Mouse (Mus musculus) midbrain, embryonic 15.5 days (tissue): ENCODE results near the gene Fat3. TPM values are rescaled to one million over a fixed set of nuclear protein-coding genes. Genes with fewer than 3 reads are reported as not detected.
A peak's percentile ranks its signal among the peaks of the same experiment; 100 is the strongest.

ENCODE experiments used
- ATAC-seq: fragments of 200-750 bp; cut with Nextera tagmentation; replicated peaks from 2 replicates; pipeline ENCODE4 v1.8.0; 2017; ENCODE audit warnings: moderate TSS enrichment
- H3K27ac ChIP-seq: fragments of 300-500 bp; sonication (generic); 2 replicates; pipeline ENCODE4 v1.5.1; 2015; ENCODE audit warnings: mild to moderate bottlenecking, inconsistent platforms
- H3K27me3 ChIP-seq: fragments of 300-500 bp; sonication (generic); replicated peaks from 2 replicates; pipeline ENCODE4 v1.6.1; 2015; ENCODE audit warnings: inconsistent platforms
- H3K36me3 ChIP-seq: fragments of 300-500 bp; sonication (generic); replicated peaks from 2 replicates; pipeline ENCODE4 v1.6.1; 2015; ENCODE audit warnings: inconsistent platforms
- H3K4me1 ChIP-seq: fragments of 300-500 bp; sonication (generic); 2 replicates; pipeline ENCODE4 v1.6.1; 2015; ENCODE audit warnings: inconsistent platforms
- H3K4me2 ChIP-seq: fragments of 300-500 bp; sonication (generic); 2 replicates; pipeline ENCODE4 v1.6.1; 2015; ENCODE audit warnings: inconsistent platforms, mild to moderate bottlenecking, moderate library complexity
- H3K4me3 ChIP-seq: fragments of 300-500 bp; sonication (generic); 2 replicates; pipeline ENCODE4 v1.5.1; 2015; ENCODE audit warnings: mild to moderate bottlenecking, inconsistent platforms
- H3K9ac ChIP-seq: fragments of 300-500 bp; sonication (generic); 2 replicates; pipeline ENCODE4 v1.6.1; 2015; ENCODE audit warnings: mild to moderate bottlenecking, inconsistent platforms
- H3K9me3 ChIP-seq: fragments of 300-500 bp; sonication (generic); 2 replicates; pipeline ENCODE4 v1.6.1; 2016; ENCODE audit warnings: inconsistent platforms
- WGBS: fragments of 180-500 bp; shearing (Covaris S2); methylation state at CpG from one replicate; pipeline ENCODE4 v1.1.7; 2015; ENCODE audit warnings: mixed read lengths; 5-methylcytosine and 5-hydroxymethylcytosine counted together
- polyA plus RNA-seq: library from polyadenylated mRNA; unstranded; fragments of >200 nt; fragmentation: Nextera tagmentation; extraction: Ambion mirVana; gene quantifications from 2 replicates; pipeline ENCODE4 v1.2.1, GENCODE M21; 2015

Gene Fat3
- polyA plus RNA-seq, 1 experiment from 2014 or later = 15.5 TPM

DNA sequence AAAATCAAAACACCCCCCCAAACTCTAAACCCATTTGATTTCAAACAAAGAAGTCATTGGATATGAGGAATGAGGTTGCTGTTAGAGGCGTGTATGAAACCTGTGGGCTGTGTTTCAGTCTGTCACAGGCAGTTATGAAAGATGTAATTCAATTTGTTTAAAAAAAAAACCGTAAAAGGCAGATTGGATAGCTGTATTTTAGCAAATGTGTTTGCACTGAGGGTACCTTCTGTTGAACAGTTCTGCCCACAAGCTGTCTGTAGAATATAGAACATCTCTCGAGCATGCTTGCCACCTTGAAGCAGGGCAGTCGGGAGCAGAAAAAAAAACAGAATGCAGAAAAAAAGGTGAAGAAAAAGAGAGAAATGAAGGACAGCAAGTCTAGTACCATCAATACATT is 472.0 kb downstream of the Fat3 start:
- Histone ChIP-seq H3K27ac (no peak overlapping the region), H3K36me3 (no peaks in the 10 kb centered on the region), H3K27me3 (no peaks in the 10 kb centered on the region), H3K4me2 (no peak overlapping the region), H3K9me3 (no peaks in the 10 kb centered on the region), H3K4me1 (0 out of 2 replicates have a peak, but pooled peaks cover 4% of the 10 kb centered on the region), H3K9ac (no peak overlapping the region), H3K4me3 (no peak overlapping the region)
- no peak for ATAC-seq
- WGBS = 74% methylated on average over 4 of the region's 4 CpGs

DNA sequence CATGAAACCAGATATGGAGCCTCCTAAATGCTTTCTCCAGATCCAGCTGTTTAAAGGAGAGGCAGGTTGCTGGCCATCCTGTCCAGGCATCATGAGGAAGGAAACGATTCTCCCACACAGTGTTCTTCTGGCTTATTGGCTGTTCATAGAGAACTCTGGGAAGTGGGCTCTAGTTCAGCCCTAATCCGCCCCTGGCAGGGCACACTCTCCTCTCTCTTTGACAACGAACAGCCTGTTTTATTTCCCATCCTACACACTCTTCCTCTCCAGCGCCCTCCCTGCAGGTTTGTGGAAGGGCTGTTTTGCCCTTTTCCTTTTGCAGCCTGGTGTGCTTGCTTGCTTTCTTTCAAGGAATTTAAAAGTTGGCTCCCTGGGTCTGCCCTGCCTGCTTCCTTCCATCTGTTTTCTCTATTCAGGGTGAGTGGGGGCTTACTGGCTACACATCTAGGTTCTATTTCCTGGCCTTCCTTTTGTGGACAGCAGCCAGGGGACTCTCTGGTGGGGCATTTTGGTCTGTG is 472.6 kb downstream of the Fat3 start:
- peak; percentile 49 for ATAC-seq

DNA sequence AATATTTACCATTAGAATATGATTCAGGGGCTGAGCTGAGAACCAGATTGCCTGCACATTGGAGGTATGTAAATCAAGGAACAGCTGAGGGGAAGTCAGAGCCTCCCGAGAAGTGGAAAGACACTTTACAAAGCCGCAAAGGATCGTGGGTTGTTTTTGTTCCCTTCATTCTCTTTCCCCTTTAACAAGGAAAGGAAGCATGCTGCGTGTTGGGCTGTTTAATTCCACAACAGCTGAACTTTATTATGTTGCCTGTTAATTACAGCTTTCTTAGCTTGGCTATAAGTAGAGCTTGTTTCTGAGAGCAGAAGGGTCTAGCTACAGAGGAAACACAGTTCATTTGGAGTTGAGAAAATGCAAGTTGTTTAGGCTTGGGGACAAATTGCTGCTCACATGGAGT is 475.0 kb downstream of the Fat3 start:
- Histone ChIP-seq H3K9me3 (no peaks in the 10 kb centered on the region), H3K4me2 (no peak overlapping the region), H3K27ac (no peak overlapping the region), H3K4me3 (no peak overlapping the region), H3K9ac (no peak overlapping the region), H3K36me3 (no peaks in the 10 kb centered on the region), H3K4me1 (0 out of 2 replicates have a peak, but pooled peaks cover 4% of the 10 kb centered on the region), H3K27me3 (no peaks in the 10 kb centered on the region)
- ATAC-seq = no peak
- 55% methylated on average over 4 of the region's 4 CpGs for WGBS

More for the DNA sequence above, 472.6 kb downstream of the Fat3 start:
- Histone ChIP-seq H3K9me3 (no peaks in the 10 kb centered on the region), H3K36me3 (no peaks in the 10 kb centered on the region), H3K27me3 (no peaks in the 10 kb centered on the region), H3K9ac (no peak overlapping the region), H3K4me3 (no peak overlapping the region), H3K4me1 (0 out of 2 replicates have a peak, but pooled peaks cover 4% of the 10 kb centered on the region), H3K27ac (no peak overlapping the region), H3K4me2 (no peak overlapping the region)
- WGBS = 47% methylated on average over 4 of the region's 4 CpGs

DNA sequence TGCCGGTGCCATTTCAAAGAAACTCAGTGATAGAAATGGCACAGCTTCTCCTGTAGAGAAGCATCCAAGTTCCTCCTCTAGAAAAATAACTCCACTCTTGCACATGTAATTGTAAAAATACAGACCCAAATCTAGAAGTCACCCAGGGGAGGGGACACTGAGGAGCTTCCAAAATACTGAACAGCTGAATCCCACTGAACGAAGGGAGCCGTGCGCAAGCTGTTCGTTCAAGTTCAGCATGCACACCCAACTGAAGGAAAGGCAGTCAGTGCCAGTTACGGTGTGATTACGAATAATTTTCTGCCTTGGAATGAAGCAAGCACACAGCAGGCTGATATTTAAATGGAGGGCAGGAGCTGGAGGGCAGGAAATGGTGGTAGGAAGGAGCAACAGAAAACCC is 476.4 kb downstream of the Fat3 start:
- no peak for ATAC-seq

DNA sequence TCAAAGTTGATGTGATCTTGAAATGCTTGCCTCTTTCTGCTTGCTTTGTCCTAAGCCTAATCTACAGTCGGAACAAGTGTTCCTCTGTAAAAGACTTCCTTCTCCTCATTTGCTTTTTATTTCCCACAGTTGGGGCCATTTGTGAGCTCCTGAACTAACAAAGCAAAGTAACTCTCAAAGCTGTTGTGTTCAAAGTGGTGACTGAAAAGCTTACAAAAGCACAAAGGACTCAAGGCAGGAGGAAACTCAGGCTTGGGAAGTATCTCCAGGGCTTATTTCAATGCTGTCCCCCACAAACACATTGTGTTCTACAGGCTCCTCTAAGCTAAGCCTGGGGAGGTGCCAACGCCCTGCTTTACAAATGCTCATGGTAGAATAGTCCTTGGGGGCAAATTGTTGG is 487.0 kb downstream of the Fat3 start:
- Histone ChIP-seq H3K36me3 (no peaks in the 10 kb centered on the region), H3K9me3 (no peaks in the 10 kb centered on the region), H3K4me2 (no peak overlapping the region), H3K9ac (no peak overlapping the region), H3K27ac (no peak overlapping the region), H3K4me3 (no peak overlapping the region), H3K4me1 (no peaks in the 10 kb centered on the region), H3K27me3 (no peaks in the 10 kb centered on the region)
- no peak for ATAC-seq
- 22% methylated on average over 2 of the region's 2 CpGs for WGBS

More for the DNA sequence above, 476.4 kb downstream of the Fat3 start:
- Histone ChIP-seq H3K9me3 (no peaks in the 10 kb centered on the region), H3K27ac (no peak overlapping the region), H3K4me1 (0 out of 2 replicates have a peak, but pooled peaks cover 4% of the 10 kb centered on the region), H3K9ac (no peak overlapping the region), H3K36me3 (no peaks in the 10 kb centered on the region), H3K4me3 (no peak overlapping the region), H3K27me3 (no peaks in the 10 kb centered on the region), H3K4me2 (no peak overlapping the region)
- WGBS = 83% methylated on average over 7 of the region's 7 CpGs

DNA sequence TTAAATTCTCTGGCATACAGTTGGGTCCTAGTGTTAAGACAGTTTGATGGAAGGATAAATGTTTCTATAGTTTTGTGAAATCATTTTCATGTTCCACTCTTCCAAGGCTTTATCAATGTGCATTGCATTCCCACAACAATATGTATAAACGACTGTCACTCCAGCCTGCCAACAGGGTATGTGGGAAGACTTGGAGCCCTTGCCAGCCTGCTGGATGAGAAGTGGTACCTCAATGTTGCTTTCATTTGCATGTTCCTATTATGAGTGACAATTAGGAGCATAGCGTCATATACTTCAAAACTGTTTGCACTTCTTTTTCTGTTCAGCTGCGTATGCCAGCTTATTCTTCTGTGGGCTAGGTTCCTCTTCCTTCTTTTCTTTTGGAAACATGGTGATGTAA is 489.7 kb downstream of the Fat3 start:
- Histone ChIP-seq H3K4me3 (no peak overlapping the region), H3K36me3 (no peaks in the 10 kb centered on the region), H3K9me3 (no peaks in the 10 kb centered on the region), H3K4me1 (no peaks in the 10 kb centered on the region), H3K27ac (no peak overlapping the region), H3K4me2 (no peak overlapping the region), H3K27me3 (no peaks in the 10 kb centered on the region), H3K9ac (no peak overlapping the region)
- ATAC-seq = no peak
- WGBS = 94% methylated on average over 3 of the region's 3 CpGs

DNA sequence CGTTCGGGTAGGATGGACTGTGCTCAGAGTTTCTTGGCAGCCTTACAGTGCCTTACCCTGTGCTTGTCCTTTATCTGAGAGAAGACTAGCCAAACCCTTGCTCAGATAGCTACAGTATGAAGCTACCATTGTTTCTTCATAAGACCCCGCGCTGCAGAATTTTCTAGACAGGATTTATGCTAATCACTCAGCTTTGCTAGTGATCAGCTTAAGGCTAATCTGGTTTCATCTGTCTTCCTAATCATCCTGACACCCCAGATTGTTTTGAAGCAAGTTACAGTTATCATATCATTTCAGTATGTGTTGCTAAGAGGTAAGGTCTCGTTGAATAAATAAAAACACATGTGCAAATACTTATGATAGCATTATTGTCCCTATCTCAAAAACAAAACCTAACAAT is 493.6 kb downstream of the Fat3 start:
- ATAC-seq = no peak
- Histone ChIP-seq H3K27ac (no peak overlapping the region), H3K27me3 (no peaks in the 10 kb centered on the region), H3K9me3 (no peaks in the 10 kb centered on the region), H3K4me1 (no peaks in the 10 kb centered on the region), H3K36me3 (no peaks in the 10 kb centered on the region), H3K4me3 (no peak overlapping the region), H3K9ac (no peak overlapping the region), H3K4me2 (no peak overlapping the region)
- WGBS = 85% methylated on average over 5 of the region's 5 CpGs

DNA sequence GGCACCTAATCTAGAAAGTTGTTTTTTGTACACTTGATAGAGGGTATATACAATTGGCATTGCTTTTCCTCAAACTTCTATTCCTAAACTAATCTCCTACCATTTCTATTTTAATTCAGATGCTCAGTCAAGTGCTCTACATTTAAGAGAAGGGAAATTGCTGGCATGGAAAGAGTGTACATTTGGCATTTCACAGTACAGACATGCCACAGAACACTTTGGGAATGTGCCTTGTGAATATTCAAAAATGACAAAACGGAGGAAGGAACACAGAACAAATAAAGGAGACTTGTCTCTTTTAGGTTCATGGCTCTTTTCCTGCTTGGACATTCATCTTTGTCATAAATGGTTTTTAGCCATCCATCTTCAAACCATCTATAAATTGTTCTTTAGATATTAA is 498.1 kb downstream of the Fat3 start:
- no peak for ATAC-seq
- Histone ChIP-seq H3K9me3 (no peaks in the 10 kb centered on the region), H3K36me3 (peaks cover 6% of the 10 kb centered on the region; the same call in 1 of the 2 replicates), H3K4me3 (no peak overlapping the region), H3K4me2 (no peak overlapping the region), H3K9ac (no peak overlapping the region), H3K4me1 (no peaks in the 10 kb centered on the region), H3K27ac (no peak overlapping the region), H3K27me3 (no peaks in the 10 kb centered on the region)
- WGBS = 82% methylated on average over 1 of the region's 1 CpGs

DNA sequence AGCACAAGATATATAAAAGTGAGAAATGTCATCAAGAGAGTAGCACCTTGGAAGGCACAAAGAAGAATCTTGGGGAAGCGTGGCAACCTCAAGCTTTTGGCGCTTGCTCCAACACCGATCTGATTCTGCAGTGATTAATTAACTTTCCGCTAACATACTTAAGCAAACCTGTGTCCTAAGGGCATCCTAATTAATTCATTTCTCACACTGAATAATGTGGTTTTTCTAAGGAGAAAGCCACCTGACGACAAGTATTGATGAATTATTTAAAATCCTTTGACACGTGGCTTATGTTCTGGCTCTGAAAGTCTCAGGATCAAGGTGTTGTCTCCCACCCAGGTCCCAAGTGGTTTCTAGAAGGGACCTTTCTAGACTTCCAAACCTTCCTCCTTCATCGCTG is 506.3 kb downstream of the Fat3 start:
- no peaks in the 10 kb centered on the region for H3K27me3 ChIP-seq
- no peaks in the 10 kb centered on the region for H3K4me1 ChIP-seq
- no peak overlapping the region for H3K4me3 ChIP-seq
- no peak overlapping the region for H3K9ac ChIP-seq
- ATAC-seq = peak; percentile 53; the same call in 1 of the 2 replicates
- no peaks in the 10 kb centered on the region for H3K9me3 ChIP-seq
- 44% methylated on average over 7 of the region's 7 CpGs for WGBS
- H3K4me2 ChIP-seq = no peak overlapping the region
- H3K36me3 ChIP-seq = peaks cover 20% of the 10 kb centered on the region; the same call in 1 of the 2 replicates
- H3K27ac ChIP-seq = peak overlapping the region; percentile 17; the same call in 1 of the 2 replicates

DNA sequence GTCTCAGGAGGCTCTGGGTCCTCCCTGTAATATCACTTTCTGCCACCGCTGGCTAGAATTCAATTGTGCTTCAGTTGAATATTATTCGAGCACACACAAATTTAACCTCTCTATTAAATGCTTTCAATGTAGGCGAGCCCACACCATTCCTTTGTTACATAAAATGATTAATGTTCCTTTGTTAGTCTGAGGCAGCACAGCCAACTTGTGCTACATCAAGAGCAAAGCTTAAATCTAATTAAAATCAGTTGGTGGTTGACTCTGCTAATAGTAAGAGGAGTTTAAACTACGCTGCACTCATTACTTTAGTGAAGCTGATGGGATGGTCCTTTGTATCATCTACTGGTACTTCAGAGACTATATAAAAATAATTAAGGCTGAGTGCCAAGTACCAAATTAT is 506.9 kb downstream of the Fat3 start:
- Histone ChIP-seq H3K4me3 (no peak overlapping the region), H3K9ac (no peak overlapping the region), H3K4me2 (no peak overlapping the region), H3K36me3 (peaks cover 20% of the 10 kb centered on the region; the same call in 1 of the 2 replicates), H3K27ac (no peak overlapping the region), H3K27me3 (no peaks in the 10 kb centered on the region), H3K4me1 (no peaks in the 10 kb centered on the region), H3K9me3 (no peaks in the 10 kb centered on the region)
- ATAC-seq = peak; percentile 51; the same call in 1 of the 2 replicates
- 48% methylated on average over 4 of the region's 4 CpGs for WGBS

DNA sequence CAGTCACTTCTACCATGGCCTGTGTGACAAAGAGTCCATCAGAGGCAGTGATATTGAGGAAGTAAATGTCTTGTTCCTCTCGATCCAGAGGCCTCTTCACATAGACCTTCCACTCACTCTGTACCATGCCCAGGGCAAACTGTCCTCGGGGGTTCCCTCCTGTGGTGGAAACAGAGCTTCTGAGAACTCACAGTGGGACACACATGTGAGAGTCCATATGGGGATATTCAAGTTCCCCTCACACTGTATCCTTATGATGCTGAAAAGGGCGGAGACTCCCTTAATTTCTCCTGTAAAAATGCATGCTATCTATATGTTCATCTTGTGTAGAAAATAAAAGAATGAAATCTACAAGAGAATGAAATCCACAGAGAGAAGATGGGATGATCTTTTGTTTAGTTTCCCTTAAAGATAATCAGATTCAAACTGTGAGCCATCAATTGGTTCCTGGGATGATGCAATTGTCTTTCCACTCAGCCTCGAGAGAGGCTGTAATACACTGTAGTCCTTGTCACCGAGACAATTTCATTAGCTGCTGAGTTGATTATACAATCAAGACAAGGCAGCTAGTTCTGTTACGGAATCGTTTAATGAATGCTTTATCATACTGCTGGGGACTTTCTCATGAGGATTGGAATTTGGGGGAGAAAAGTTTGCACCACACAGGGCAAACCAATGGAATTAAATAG is 508.8 kb downstream of the Fat3 start:
- WGBS = 58% methylated on average over 7 of the region's 7 CpGs
- Histone ChIP-seq H3K27me3 (no peaks in the 10 kb centered on the region), H3K4me3 (no peak overlapping the region), H3K36me3 (peaks cover 8% of the 10 kb centered on the region; the same call in 1 of the 2 replicates), H3K9ac (no peak overlapping the region), H3K27ac (no peak overlapping the region), H3K4me1 (no peaks in the 10 kb centered on the region), H3K9me3 (no peaks in the 10 kb centered on the region), H3K4me2 (no peak overlapping the region)
- no peak for ATAC-seq

DNA sequence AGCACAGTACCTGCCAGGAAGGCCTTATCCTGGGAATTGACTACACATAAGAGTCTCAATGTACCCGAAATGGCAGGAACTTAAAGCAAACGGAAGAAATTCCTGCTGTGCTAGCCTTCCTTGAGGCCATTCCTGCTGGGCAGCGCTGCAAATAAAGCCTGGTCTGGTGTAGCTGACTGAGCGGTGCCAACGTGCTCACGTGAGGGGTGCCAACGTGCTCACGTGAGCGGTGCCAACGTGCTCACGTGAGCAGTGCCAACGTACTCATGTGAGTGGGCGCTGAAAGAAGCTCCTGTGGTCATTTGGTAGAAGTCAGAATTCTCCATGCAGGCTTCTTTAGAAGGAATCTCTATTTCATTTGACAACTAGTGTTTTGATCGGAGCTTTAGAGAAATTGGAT is 522.8 kb downstream of the Fat3 start:
- H3K36me3 ChIP-seq = no peaks in the 10 kb centered on the region
- no peak overlapping the region for H3K27ac ChIP-seq
- no peak overlapping the region for H3K9ac ChIP-seq
- 0 out of 2 replicates have a peak, but pooled peaks cover 4% of the 10 kb centered on the region for H3K4me1 ChIP-seq
- no peaks in the 10 kb centered on the region for H3K27me3 ChIP-seq
- WGBS = 81% methylated on average over 14 of the region's 14 CpGs
- no peak for ATAC-seq
- H3K9me3 ChIP-seq = no peaks in the 10 kb centered on the region
- H3K4me3 ChIP-seq = no peak overlapping the region
- no peak overlapping the region for H3K4me2 ChIP-seq
